Mouse (Mus musculus) spleen, adult 2 months (tissue): ENCODE data around the gene Cmtm3.

Experiments used
- CTCF ChIP-seq: fragments of 200-500 bp; IDR thresholded peaks from 2 replicates; pipeline ENCODE4 v1.5.1; 2011; ENCODE audit warnings: mild to moderate bottlenecking, inconsistent platforms; ENCODE audit not compliant: insufficient read depth, insufficient read length, insufficient replicate concordance; ENCODE audit errors: extremely low read depth
- POLR2A ChIP-seq: fragments of 200-500 bp; IDR thresholded peaks from 2 replicates; pipeline ENCODE4 v1.6.1; 2011; ENCODE audit warnings: low read depth, low read length, inconsistent platforms

DNA sequence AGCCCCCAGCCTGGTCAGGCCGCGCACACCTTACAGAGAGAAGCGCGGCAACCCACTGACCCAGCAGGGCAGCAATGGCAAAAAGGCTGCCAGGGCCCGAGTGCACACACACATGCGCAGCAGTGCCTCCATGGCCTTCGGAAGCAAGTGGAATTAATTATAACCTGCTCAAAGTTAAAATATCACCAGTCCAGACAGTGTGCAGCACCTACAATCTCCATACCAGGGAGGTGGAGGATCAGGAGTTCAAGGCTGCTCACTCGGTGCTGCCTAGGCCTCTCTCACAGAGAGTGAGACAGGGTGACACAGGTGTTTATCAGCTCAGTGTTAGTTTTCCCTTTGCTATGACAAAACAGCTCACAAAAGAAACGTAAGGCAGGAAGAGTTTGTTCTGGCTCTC lies 26.5 kb downstream of the Cmtm3 start:
- TF ChIP-seq CTCF (no peak), POLR2A (no peak)
